ENCODE assay signal across 9 mouse cellular contexts in genomic region chr5:114024885-114025284, GRCm38 (mm10). TPM values are rescaled to one million over a fixed set of nuclear protein-coding genes. Genes with fewer than 3 reads are reported as not detected.
DNase-seq lines count a peak whose midpoint lies in the region; ATAC-seq lines count a peak whose summit lies in the region.
"Had no signal": no experiment of that assay in that cellular context is flagged by ENCODE, and none has a peak within 500 bp of the region (broad histone marks: within the 10 kb centered on the region; RNA-seq: fewer than 3 reads in every experiment).

No protein-coding gene starts in this region.

- H3K9ac ChIP-seq in midbrain, embryonic 11.5 days (ENCODE audit: low read length), result no peak overlapping the region
- no peak overlapping the region for H3K9ac ChIP-seq in forebrain, embryonic 12.5 days
- H3K9ac ChIP-seq in limb, embryonic 12.5 days (replicated peaks), result no peak overlapping the region
- H3K9ac ChIP-seq: limb, embryonic 13.5 days had no signal

- H3K9me3 ChIP-seq in midbrain, embryonic 10.5 days (replicated peaks), result no peaks in the 10 kb centered on the region
- no peaks in the 10 kb centered on the region for H3K9me3 ChIP-seq in midbrain, embryonic 11.5 days (ENCODE audit: control insufficient read depth, low read length)
- no peaks in the 10 kb centered on the region for H3K9me3 ChIP-seq in forebrain, embryonic 12.5 days
- H3K9me3 ChIP-seq in limb, embryonic 12.5 days, result no peaks in the 10 kb centered on the region
- H3K9me3 ChIP-seq: limb, embryonic 13.5 days had no signal

- H3K27me3 ChIP-seq in midbrain, embryonic 10.5 days (ENCODE audit: low read depth, poor library complexity, severe bottlenecking), result no peaks in the 10 kb centered on the region
- no peaks in the 10 kb centered on the region for H3K27me3 ChIP-seq in midbrain, embryonic 11.5 days (ENCODE audit: control insufficient read depth, insufficient read depth, low read length)
- H3K27me3 ChIP-seq in forebrain, embryonic 12.5 days, result no peaks in the 10 kb centered on the region
- H3K27me3 ChIP-seq in limb, embryonic 12.5 days, result no peaks in the 10 kb centered on the region

- DNase-seq in midbrain, embryonic 10.5 days (ENCODE audit: low spot score), result peak; percentile 28
- no peak for DNase-seq in midbrain, embryonic 11.5 days (ENCODE audit: low spot score, missing footprints)
- DNase-seq in layer of hippocampus, adult 8-10 months (ENCODE audit: low spot score in 2 of 2), result no peak
- DNase-seq in gastrocnemius, postnatal 36 days, result no peak
- DNase-seq in left cerebral cortex, adult 18-20 months (ENCODE audit: low spot score in 2 of 2), result no peak
- DNase-seq: kidney, adult 11 months had no signal

- ATAC-seq in midbrain, embryonic 11.5 days (ENCODE audit: low FRiP score), result no peak
- ATAC-seq in forebrain, embryonic 12.5 days (ENCODE audit: low FRiP score), result peak; percentile 49; the same call in 1 of the 2 replicates
- ATAC-seq in limb, embryonic 12.5 days (ENCODE audit: insufficient number of reproducible peaks, insufficient read depth, low FRiP score, low TSS enrichment, low read depth), result no peak

- no peak overlapping the region for H3K4me3 ChIP-seq in midbrain, embryonic 10.5 days
- no peak overlapping the region for H3K4me3 ChIP-seq in midbrain, embryonic 11.5 days (ENCODE audit: low read depth, low read length)
- no peak overlapping the region for H3K4me3 ChIP-seq in forebrain, embryonic 12.5 days (replicated peaks)
- no peak overlapping the region for H3K4me3 ChIP-seq in limb, embryonic 12.5 days (replicated peaks)
- H3K4me3 ChIP-seq: limb, embryonic 13.5 days had no signal

- intact Hi-C loops in gastrocnemius, postnatal 36 days (cut with DNase I), result no loop called here

- H3K27ac ChIP-seq in midbrain, embryonic 10.5 days (replicated peaks), result no peak overlapping the region
- no peak overlapping the region for H3K27ac ChIP-seq in midbrain, embryonic 11.5 days (ENCODE audit: low read depth, low read length)
- H3K27ac ChIP-seq in forebrain, embryonic 12.5 days, result no peak overlapping the region
- H3K27ac ChIP-seq in limb, embryonic 12.5 days, result no peak overlapping the region
- H3K27ac ChIP-seq: limb, embryonic 13.5 days had no signal

- H3K4me1 ChIP-seq in midbrain, embryonic 10.5 days, result peaks cover 15% of the 10 kb centered on the region
- no peaks in the 10 kb centered on the region; the same call in 1 of the 2 replicates for H3K4me1 ChIP-seq in midbrain, embryonic 11.5 days (ENCODE audit: control insufficient read depth, insufficient read depth, low read length)
- peaks cover 4% of the 10 kb centered on the region; the same call in 1 of the 2 replicates for H3K4me1 ChIP-seq in forebrain, embryonic 12.5 days
- H3K4me1 ChIP-seq in limb, embryonic 12.5 days (replicated peaks), result no peaks in the 10 kb centered on the region
- H3K4me1 ChIP-seq: limb, embryonic 13.5 days had no signal

- no peaks in the 10 kb centered on the region for H3K36me3 ChIP-seq in midbrain, embryonic 10.5 days
- no peaks in the 10 kb centered on the region for H3K36me3 ChIP-seq in midbrain, embryonic 11.5 days (ENCODE audit: control insufficient read depth, insufficient read depth, low read length)
- 0 out of 2 replicates have a peak, but pooled peaks cover 3% of the 10 kb centered on the region for H3K36me3 ChIP-seq in forebrain, embryonic 12.5 days (replicated peaks)
- no peaks in the 10 kb centered on the region for H3K36me3 ChIP-seq in limb, embryonic 12.5 days
- H3K36me3 ChIP-seq: limb, embryonic 13.5 days had no signal

- H3K4me2 ChIP-seq in midbrain, embryonic 11.5 days, result no peak overlapping the region
- H3K4me2 ChIP-seq in forebrain, embryonic 12.5 days, result peak overlapping the region; percentile 17; the same call in 1 of the 2 replicates
- peak overlapping the region; percentile 35; the same call in 1 of the 2 replicates for H3K4me2 ChIP-seq in limb, embryonic 12.5 days
- H3K4me2 ChIP-seq: limb, embryonic 13.5 days had no signal

- 9% methylated on average over 10 of the region's 10 CpGs for WGBS in midbrain, embryonic 10.5 days
- 14% methylated on average over 10 of the region's 10 CpGs for WGBS in midbrain, embryonic 11.5 days
- WGBS in forebrain, embryonic 12.5 days, result 14% methylated on average over 9 of the region's 10 CpGs
- 10% methylated on average over 10 of the region's 10 CpGs for WGBS in limb, embryonic 12.5 days

RNA-seq across cellular contexts. Expression of gene Dao, which starts 21.4 kb away (rescaled TPM):
- not detected in 2 replicates for polyA plus RNA-seq in midbrain, embryonic 10.5 days (2016; fragmentation: Nextera tagmentation; extraction: Ambion mirVana)
- not detected in 2 replicates for polyA plus RNA-seq in midbrain, embryonic 11.5 days (2014; fragmentation: Nextera tagmentation; extraction: Ambion mirVana)
- polyA plus RNA-seq in forebrain, embryonic 12.5 days (2016; fragmentation: Nextera tagmentation; extraction: Ambion mirVana), result not detected in 2 replicates
- not detected in 2 replicates for polyA plus RNA-seq in limb, embryonic 12.5 days (2016; fragmentation: Nextera tagmentation; extraction: Ambion mirVana)
- total RNA-seq in layer of hippocampus, adult 8-10 months (2022), result under 1 TPM in 1 of 4 experiments, not detected in 3; 0.31 TPM
- not detected for total RNA-seq in gastrocnemius, postnatal 36 days (2021)
- total RNA-seq in left cerebral cortex, adult 18-20 months (2021), result not detected
- polyA plus RNA-seq: limb, embryonic 13.5 days had no signal

RNA-seq across cellular contexts. Expression of gene Ssh1, which starts 31.2 kb away (rescaled TPM):
- polyA plus RNA-seq in midbrain, embryonic 10.5 days (2016; fragmentation: Nextera tagmentation; extraction: Ambion mirVana), result 13.3 and 16.8 TPM in 2 replicates
- 18.8 and 20.8 TPM in 2 replicates for polyA plus RNA-seq in midbrain, embryonic 11.5 days (2014; fragmentation: Nextera tagmentation; extraction: Ambion mirVana)
- 19.0 and 19.9 TPM in 2 replicates for polyA plus RNA-seq in forebrain, embryonic 12.5 days (2016; fragmentation: Nextera tagmentation; extraction: Ambion mirVana)
- polyA plus RNA-seq in limb, embryonic 12.5 days (2016; fragmentation: Nextera tagmentation; extraction: Ambion mirVana), result 16.6 and 17.3 TPM in 2 replicates
- total RNA-seq in layer of hippocampus, adult 8-10 months (2022), result 10 to 100 TPM; 27.9 to 32.3 (median 29.3) TPM
- 1 to 10 TPM; 5.1 to 7.5 TPM for total RNA-seq in gastrocnemius, postnatal 36 days (2021)
- total RNA-seq in left cerebral cortex, adult 18-20 months (2021), result 10 to 100 TPM; 24.3 to 27.1 TPM

RNA-seq across cellular contexts. Expression of gene Usp30, which starts 40.4 kb away (rescaled TPM):
- polyA plus RNA-seq in midbrain, embryonic 10.5 days (2016; fragmentation: Nextera tagmentation; extraction: Ambion mirVana), result 13.0 and 15.6 TPM in 2 replicates
- 9.8 and 11.0 TPM in 2 replicates for polyA plus RNA-seq in midbrain, embryonic 11.5 days (2014; fragmentation: Nextera tagmentation; extraction: Ambion mirVana)
- polyA plus RNA-seq in forebrain, embryonic 12.5 days (2016; fragmentation: Nextera tagmentation; extraction: Ambion mirVana), result 15.8 and 16.9 TPM in 2 replicates
- polyA plus RNA-seq in limb, embryonic 12.5 days (2016; fragmentation: Nextera tagmentation; extraction: Ambion mirVana), result 14.0 and 15.5 TPM in 2 replicates
- 10 to 100 TPM; 39.5 to 52.3 (median 45.2) TPM for total RNA-seq in layer of hippocampus, adult 8-10 months (2022)
- total RNA-seq in gastrocnemius, postnatal 36 days (2021), result 1 to 10 TPM; 7.3 to 9.2 TPM
- 10 to 100 TPM; 34.9 to 36.9 TPM for total RNA-seq in left cerebral cortex, adult 18-20 months (2021)
